Mouse (Mus musculus): ENCODE measurements around the gene Stag1. TPM values are rescaled to one million over a fixed set of nuclear protein-coding genes. Genes with fewer than 3 reads are reported as not detected.

Stag1 gene
- 100 to 1,000 TPM; 199 to 302 (median 234) TPM for total RNA-seq (2018; cell fraction: chromatin; rRNA removed)
- 10 to 100 TPM; 23.5 to 39.2 (median 30.4) TPM for total RNA-seq (2018; cell fraction: cytosol; rRNA removed)
- total RNA-seq (2018; cell fraction: nucleus; rRNA removed), result 100 to 1,000 TPM in 13 of 26 experiments, 10 to 100 TPM in 13; 66.3 to 233 (median 108) TPM
- 18.0 to 41.6 TPM (median 28.5 TPM) in 3 replicates for polyA plus RNA-seq (2018)

DNA sequence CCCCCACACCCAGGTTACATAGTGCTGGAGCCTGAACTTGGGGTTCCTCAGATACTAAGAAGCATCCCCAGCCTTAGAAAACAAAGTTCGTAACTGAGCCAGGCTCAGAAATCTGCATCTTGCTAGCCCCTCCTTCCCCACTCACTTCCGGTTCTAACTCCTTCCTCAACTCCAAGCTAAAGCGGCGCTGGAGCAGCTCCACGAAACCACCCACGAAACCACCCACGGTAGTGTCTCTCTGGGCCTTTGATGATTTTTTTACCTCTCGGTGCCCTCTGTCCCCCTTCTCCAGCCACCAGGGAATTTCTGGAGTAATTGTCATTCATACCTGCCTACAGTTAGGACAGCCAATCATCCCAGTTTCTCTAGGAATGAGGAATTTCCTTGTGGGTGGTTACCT is at the start of gene Stag1:
TSS of gene Stag1 (plus strand) at position 253 of the 400 bp plus-strand sequence.
- Histone ChIP-seq H3K27ac (no peak within 1 kb of the TSS), H3K79me2 (ENCODE audit: inconsistent target) (no peaks in the 10 kb centered on the region), H3K4me3 (ENCODE audit: inconsistent target) (no peak within 1 kb of the TSS), H3K36me3 (ENCODE audit: inconsistent target) (no peaks in the 10 kb centered on the region)
- WGBS (ENCODE audit: missing documents), result 96% methylated on average over 8 of the region's 8 CpGs

DNA sequence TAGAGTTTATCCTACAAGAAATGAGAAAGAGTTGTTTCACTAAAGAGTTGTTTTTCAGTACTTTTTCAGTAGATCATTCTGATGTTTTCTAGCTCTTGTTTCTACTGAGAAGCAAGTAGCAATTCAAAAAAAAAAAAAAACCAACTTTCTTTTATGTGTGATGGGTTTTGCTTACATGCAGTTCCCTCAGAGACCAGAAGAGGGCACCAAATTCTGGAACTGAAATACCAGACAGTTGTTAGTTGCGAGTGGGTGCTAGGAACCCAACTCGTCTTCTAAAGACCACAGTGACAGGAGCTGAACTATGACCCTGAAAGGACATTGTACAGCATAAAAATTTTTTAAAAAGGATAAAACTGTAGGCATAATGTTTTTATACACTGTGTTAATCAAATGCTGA is 49.3 kb upstream of the Stag1 start:
- Histone ChIP-seq H3K4me3 (ENCODE audit: inconsistent target) (no peak overlapping the region), H3K27ac (no peak overlapping the region), H3K79me2 (ENCODE audit: inconsistent target) (peaks cover 28% of the 10 kb centered on the region), H3K36me3 (ENCODE audit: inconsistent target) (no peaks in the 10 kb centered on the region)
- WGBS (ENCODE audit: missing documents), result 97% methylated on average over 2 of the region's 2 CpGs

DNA sequence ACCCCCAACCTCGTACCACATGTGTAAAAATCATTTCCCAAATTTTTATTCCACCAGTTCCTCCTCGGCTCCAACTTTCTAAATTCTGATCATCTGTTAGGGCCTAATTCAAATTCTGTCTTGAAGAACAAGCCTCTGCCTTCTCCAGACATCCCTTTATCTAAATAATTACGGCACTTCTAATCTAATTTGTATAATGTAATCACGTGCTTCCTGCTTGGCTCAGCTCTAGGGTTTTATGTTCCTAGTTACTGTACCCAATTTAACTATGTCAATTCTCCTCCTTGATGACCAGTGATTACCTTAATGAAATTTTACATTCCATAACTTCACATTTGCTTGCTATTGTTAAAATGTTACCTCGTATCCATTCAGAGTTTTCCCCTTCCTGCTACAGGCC is 41.9 kb upstream of the Stag1 start:
- H3K79me2 ChIP-seq (ENCODE audit: inconsistent target), result no peaks in the 10 kb centered on the region
- no peak overlapping the region for H3K27ac ChIP-seq
- WGBS (ENCODE audit: missing documents), result 89% methylated on average over 5 of the region's 5 CpGs
- H3K4me3 ChIP-seq (ENCODE audit: inconsistent target), result no peak overlapping the region
- no peaks in the 10 kb centered on the region for H3K36me3 ChIP-seq (ENCODE audit: inconsistent target)

DNA sequence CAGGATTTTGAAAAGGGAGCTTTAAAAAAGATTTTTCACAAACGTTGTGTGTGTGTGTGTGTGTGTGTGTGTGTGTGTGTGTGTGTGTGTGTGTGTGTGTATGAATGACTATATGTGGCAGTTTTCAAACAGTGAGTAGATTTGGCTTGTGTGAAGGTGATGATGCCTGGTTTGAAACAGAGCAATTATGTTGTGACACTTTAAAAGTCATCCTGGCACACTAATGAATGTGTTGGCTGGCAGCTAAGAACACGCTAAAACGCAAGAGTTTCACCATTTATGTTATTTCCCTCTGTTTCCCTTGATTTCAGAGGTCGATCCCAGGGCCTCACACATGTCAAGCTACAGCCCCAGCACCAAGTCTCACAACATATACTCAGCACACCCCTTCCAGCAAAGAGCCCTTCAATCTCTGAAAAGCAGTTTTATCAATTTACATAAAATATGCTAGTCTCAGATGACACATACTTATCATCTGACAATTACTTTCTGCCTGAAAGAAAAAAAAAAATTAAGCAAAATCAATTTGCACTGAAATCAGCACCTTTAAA is 39.5 kb upstream of the Stag1 start:
- Histone ChIP-seq H3K79me2 (ENCODE audit: inconsistent target) (no peaks in the 10 kb centered on the region), H3K36me3 (ENCODE audit: inconsistent target) (no peaks in the 10 kb centered on the region), H3K4me3 (ENCODE audit: inconsistent target) (no peak overlapping the region), H3K27ac (no peak overlapping the region)
- WGBS (ENCODE audit: missing documents), result 88% methylated on average over 4 of the region's 4 CpGs

DNA sequence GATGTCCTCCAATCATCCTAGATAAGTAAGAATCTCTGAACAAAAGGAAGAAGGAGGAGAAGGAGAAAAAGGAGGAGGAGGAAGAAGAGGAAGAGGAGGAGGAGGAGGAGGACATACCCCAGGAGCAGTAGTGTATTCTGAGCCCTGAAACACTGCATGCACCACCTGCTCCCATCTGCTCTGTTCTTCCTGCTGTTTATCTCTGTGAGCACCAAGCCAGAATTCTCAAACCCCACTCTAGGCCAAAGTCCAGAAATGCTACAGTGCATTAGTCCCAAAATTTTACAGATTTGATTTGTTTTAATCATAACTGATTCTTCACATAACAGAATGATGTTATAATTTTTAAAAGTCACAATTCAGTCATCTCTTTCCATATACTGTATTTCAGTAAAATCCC is 38.6 kb upstream of the Stag1 start:
- no peak overlapping the region for H3K27ac ChIP-seq
- no peaks in the 10 kb centered on the region for H3K36me3 ChIP-seq (ENCODE audit: inconsistent target)
- no peaks in the 10 kb centered on the region for H3K79me2 ChIP-seq (ENCODE audit: inconsistent target)
- H3K4me3 ChIP-seq (ENCODE audit: inconsistent target), result no peak overlapping the region

DNA sequence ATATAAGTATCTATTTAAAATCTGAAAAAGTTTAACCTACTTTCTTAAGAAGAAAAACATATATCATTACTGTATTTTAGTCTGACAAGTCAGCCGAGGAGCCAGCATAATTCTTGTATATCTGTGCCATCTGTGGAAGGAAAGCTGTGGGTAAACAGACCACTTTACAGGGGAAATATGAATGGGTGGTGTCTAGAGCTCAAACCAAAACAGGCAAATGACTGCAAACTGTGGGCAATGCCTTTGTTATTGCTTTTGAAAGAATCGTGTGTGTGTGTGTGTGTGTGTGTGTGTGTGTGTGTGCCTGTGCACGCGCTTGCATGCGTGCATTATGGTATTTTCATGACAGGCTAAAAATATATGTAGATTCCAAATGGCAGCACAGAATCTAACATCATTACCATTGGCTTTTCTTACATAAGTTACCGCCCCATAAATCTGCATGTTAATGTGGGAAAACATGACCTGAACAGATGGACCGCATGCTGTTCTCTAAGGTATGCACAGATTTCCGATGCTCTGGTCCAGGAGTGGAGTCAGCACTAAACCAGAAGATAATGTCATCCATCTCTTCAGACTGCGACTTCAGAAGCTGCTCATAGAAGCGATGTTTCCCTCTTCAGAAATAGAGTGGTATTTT is 37.2 kb upstream of the Stag1 start:
- no peak overlapping the region for H3K4me3 ChIP-seq (ENCODE audit: inconsistent target)
- WGBS (ENCODE audit: missing documents), result 87% methylated on average over 10 of the region's 10 CpGs
- H3K27ac ChIP-seq, result no peak overlapping the region
- no peaks in the 10 kb centered on the region for H3K79me2 ChIP-seq (ENCODE audit: inconsistent target)
- H3K36me3 ChIP-seq (ENCODE audit: inconsistent target), result no peaks in the 10 kb centered on the region

DNA sequence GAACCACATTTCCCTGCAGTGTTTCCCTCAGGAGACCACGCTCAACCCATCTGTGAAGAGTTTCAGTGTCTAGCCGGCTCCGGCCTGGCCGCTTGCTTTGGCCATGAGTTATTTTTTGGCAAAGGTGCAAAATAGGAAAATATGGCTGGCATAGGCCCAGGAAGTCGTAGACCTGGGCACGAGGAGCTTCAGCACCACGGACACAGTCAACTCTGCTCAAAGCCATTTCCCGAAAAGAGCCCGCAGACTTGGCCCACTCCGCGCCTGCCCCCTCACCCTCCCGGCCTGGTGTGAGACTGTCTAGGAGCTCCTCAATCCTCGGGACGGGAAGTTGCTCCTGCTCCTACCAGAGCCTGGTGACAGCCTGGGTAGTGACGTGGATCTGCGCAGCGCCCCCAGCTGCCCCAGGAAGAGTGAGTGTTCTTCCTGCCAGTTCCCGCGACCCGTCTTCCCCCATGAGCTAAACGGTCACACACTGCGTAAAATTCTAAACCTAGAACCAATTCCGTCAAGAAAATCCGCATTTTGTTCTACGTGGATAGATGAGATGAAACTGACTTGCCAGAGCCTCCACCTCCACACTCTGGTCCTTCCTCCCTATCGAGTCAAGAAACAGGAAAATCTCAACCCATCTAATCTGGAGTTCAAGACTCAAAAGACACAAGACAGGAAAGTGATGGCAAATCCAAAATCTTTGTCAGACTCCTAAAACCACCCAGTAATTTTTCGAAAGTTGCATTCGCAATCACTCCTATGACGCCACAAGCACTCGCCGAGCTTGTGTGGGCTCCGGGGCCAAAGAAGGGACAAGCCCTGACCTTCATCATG is 27.6 kb upstream of the Stag1 start:
- no peak overlapping the region for H3K27ac ChIP-seq
- no peaks in the 10 kb centered on the region for H3K79me2 ChIP-seq (ENCODE audit: inconsistent target)
- no peaks in the 10 kb centered on the region for H3K36me3 ChIP-seq (ENCODE audit: inconsistent target)
- 10% methylated on average over 32 of the region's 32 CpGs for WGBS (ENCODE audit: missing documents)
- H3K4me3 ChIP-seq (ENCODE audit: inconsistent target), result peak overlapping the region; percentile 33

DNA sequence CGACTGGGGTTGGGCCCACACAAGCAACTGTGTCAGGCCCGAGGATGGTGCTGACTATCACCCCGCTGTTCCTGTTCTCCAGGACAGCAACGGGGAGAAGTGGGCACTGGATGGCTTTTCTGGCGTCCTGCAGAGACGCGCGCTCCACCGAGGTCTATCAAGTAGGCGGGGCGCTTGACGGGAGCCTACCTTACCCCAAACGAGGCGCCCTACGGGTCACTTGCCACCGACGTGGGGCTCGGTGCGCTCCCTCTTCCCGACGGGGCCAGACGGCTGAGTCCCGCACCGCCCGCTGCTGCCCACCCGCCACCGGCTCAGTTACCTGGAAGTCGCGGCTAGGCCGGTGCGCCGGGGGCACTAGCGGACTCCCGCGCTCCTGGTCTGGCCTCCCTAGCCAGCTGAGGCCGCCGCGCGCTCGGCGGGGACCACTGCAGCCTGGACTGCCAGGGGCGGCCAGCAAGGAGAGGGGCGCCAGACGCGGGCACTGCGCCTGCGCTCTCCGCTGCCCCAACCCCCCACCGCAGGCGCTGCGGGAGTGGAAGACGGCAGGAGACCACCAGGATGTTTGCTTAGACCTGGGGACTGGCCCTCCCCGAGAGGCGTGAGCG is 26.9 kb upstream of the Stag1 start, which contains the start of gene Slc35g2:
TSS of gene Slc35g2 (minus strand) at position 465 of the 608 bp plus-strand sequence.
- 3% methylated on average over 35 of the region's 55 CpGs for WGBS (ENCODE audit: missing documents)

DNA sequence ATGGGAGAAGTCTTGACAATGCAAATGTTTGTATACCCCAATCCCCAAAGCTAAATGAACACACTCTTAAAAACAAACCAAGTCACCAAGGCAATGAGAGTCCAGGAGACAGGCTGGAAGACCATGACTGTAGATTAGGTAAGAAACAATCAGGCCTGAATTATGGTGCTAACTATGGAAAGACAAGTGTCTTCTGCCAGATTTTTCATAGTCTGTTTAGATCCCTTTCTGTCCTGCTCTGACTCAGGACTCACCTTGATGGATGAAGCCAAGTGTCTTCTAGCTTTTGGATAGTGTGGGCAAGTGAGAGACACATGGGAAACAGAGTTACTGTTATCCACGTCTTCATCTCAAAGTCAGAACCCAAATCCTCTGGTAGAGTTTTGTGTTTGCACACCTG is 26.1 kb upstream of the Stag1 start:
- no peaks in the 10 kb centered on the region for H3K36me3 ChIP-seq (ENCODE audit: inconsistent target)
- 90% methylated on average over 1 of the region's 1 CpGs for whole genome bisulfite sequencing (ENCODE audit: missing documents)
- H3K4me3 ChIP-seq (ENCODE audit: inconsistent target), result no peak overlapping the region
- H3K79me2 ChIP-seq (ENCODE audit: inconsistent target), result no peaks in the 10 kb centered on the region
- H3K27ac ChIP-seq, result no peak overlapping the region

More for the DNA sequence above, 26.9 kb upstream of the Stag1 start, which contains the start of gene Slc35g2:
- H3K4me3 ChIP-seq (ENCODE audit: inconsistent target), result peak within 1 kb of the TSS; percentile 33
- H3K79me2 ChIP-seq (ENCODE audit: inconsistent target), result no peaks in the 10 kb centered on the region
- no peak within 1 kb of the TSS for H3K27ac ChIP-seq
- H3K36me3 ChIP-seq (ENCODE audit: inconsistent target), result no peaks in the 10 kb centered on the region

DNA sequence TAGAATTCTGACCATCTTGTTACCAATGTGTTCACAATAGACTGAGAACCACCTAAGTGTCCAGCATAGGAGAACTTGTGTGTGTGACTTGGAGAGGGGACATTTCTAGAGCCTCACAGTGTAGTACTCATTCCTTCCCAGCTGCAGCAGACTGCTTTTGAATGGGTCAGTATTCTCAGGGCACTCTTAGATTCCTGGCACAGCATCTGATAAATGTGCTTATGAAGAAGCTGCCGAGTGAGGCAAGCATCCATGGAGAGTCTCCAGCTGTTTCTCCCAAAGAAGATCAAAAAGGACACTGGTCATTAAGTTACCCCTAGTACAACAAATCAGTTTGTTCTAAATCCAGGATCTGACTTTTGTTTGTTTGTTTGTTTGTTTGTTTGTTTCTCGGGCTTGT is 24.3 kb upstream of the Stag1 start:
- Histone ChIP-seq H3K4me3 (ENCODE audit: inconsistent target) (no peak overlapping the region), H3K27ac (no peak overlapping the region), H3K36me3 (ENCODE audit: inconsistent target) (no peaks in the 10 kb centered on the region), H3K79me2 (ENCODE audit: inconsistent target) (no peaks in the 10 kb centered on the region)
- 92% methylated on average over 1 of the region's 2 CpGs for WGBS (ENCODE audit: missing documents)

DNA sequence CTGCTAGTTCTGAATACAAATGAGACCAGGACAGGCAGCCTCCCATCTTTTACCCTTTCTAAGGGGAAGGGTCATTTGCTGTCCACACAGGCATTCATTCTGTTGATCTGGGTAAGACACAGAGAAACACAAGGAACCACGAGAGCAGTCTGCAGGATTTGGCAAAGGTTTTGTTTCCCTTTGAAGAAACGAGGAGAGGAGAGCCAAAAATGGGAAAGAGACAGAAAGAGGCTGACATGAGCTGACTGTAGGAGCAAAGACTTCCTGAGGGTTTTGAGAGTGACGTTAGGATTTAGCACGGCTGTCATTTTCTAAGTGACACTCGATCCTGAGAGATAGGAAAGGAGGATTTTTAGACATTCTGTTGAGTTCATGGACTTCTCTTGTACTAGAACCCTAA is 23.7 kb upstream of the Stag1 start:
- Histone ChIP-seq H3K79me2 (ENCODE audit: inconsistent target) (no peaks in the 10 kb centered on the region), H3K36me3 (ENCODE audit: inconsistent target) (no peaks in the 10 kb centered on the region), H3K27ac (no peak overlapping the region), H3K4me3 (ENCODE audit: inconsistent target) (no peak overlapping the region)
- WGBS (ENCODE audit: missing documents), result 77% methylated on average over 5 of the region's 5 CpGs

DNA sequence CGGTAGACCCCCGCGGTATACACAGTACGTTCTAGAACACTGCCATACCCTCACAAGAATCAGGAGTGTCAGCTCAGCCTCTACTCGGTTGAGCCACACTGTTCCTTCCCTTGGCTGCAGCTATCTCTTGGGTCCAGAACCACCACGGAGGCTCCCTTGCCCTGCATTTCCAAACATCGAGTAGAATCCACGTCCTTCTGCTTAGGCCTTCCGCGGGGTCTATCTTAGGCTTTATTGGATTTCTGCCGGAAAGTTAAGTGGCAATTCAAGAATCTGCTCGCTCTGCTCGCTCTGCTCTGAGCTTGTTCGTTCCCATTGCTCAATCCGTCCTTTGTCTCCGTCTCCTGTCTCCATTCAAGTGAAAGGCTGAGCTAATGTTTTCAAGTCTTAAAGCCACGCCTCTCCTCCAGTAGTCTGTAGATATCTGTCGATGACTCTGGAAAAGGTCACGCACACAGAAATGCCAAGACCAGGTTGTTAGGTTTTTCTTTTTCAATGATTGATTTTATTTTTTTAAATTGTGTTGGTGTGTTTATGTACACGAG is 17.3 kb upstream of the Stag1 start:
- WGBS (ENCODE audit: missing documents), result 86% methylated on average over 20 of the region's 20 CpGs
- H3K79me2 ChIP-seq (ENCODE audit: inconsistent target), result no peaks in the 10 kb centered on the region
- no peak overlapping the region for H3K4me3 ChIP-seq (ENCODE audit: inconsistent target)
- no peak overlapping the region for H3K27ac ChIP-seq
- H3K36me3 ChIP-seq (ENCODE audit: inconsistent target), result no peaks in the 10 kb centered on the region

DNA sequence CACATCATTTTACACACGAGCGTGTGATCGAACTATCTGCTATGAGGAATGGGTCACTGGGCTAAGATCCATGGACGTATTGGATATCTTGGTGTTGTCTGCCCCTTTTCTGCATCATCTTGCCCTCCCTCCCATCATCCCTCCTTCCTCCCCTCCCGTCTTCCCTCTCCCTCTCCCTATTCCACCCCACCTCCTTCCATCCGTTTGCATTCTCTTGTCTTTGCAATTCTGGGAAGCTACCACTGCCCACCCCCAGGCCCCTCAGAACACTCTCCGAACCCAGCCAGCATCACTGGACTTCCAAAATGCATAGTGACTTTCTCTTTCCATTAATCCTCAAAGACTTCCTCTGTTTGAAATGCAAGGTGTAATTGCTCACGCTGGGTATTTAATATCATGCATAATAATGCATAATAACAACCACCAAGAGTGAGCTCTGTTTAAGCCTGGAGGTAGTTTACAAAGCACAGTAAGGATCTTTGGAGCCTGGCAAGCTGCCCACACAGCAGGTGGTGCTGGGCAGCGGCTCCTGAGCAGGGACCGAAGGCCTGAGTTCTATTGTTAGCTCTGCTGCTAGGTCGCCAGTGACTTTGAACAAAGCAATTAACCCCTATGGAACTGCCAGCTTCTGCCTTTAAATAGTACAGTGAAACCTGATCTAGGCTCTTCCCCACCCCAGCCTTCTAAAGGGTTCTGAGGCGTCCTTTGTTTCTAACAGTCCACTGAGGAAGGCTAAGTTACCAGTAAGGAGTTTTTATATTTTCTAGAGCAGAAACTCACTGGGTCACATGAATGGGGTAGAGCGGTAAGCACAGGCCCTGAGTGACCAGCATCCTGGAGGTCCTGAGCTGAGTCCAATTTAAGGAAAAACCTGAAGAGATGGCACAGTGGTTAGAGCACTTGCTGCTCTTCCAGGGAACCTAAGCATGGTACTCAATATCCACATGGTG is 15.8 kb upstream of the Stag1 start:
- Histone ChIP-seq H3K79me2 (ENCODE audit: inconsistent target) (no peaks in the 10 kb centered on the region), H3K27ac (no peak overlapping the region), H3K4me3 (ENCODE audit: inconsistent target) (no peak overlapping the region), H3K36me3 (ENCODE audit: inconsistent target) (no peaks in the 10 kb centered on the region)
- 88% methylated on average over 12 of the region's 13 CpGs for WGBS (ENCODE audit: missing documents)

Measured in macrophage (primary cell).